Mouse (Mus musculus): ENCODE results near the gene Ogn. TPM values are rescaled to one million over a fixed set of nuclear protein-coding genes. Genes with fewer than 3 reads are reported as not detected.

Ogn gene
- polyA plus RNA-seq (2015; fragmentation: Nextera tagmentation; extraction: Ambion mirVana), result 133 and 193 TPM in 2 replicates

DNA sequence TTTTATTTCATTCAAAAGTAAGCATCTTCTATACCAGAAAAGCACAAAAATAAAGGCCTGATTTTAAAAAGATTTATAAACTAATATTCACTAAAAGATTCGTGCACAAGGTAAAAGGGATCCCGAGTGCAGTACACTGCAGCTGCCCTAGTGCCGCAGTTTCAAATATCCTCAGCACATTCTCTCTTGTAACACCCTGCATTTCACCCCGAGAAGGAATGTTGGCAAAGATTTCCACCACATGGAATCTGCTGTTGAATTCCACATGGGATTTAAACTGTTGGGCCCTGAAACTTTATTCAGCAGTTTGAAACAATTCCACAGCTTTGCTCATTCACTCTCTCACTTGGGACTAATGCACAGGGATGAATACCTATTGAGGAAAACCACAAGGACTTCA, at the start of gene Ogn:
Ogn (plus strand) TSS at position 333 of the 400 bp plus-strand sequence.

DNA sequence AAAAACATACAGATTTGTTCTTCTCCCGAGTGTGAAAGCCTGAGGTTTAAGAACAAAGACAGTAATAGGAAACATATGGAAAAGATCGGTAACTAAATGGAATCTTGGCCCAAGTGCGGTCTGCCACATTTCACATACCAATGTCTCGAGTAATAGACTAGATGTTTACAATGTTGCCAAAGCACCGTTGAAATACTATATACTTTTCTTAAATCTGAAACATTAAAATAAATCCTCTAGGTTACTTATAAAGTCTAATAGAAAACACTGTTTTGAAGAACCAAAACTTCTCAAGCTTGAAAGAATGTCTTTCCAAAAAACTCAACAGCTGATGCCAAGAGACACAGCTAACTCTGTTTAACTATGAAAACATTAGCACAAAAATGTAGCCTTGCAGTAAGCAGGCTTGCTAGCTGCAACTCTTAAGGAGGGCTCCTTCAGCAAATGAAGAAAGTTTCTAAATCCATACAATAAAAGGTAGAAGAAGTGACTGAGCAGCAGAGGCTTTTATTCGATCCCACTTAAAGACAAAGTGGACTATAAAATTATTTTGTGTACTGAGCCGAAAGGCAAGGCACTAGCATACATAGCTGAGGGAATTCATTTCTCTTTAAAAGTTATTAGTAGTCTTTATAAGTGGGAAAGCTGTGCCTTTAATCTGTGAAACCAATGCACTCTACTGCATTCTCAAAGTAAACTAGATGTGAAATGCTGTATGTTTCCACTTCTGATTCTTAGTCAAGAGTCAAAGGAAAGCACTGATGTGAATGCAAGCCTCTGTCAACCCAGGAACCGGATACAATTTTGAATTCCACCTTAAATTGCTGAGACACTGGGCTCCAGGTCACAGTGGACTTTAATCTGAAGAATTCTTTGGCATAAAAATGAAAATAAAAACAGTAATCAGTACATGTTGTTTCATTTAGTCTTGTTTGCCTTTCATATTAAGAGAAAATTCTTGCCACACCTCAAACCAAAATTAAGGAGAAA, 26.0 kb upstream of the Ogn start, which contains the start of gene Omd:
Omd (plus strand) TSS at position 922 of the 990 bp plus-strand sequence.

DNA sequence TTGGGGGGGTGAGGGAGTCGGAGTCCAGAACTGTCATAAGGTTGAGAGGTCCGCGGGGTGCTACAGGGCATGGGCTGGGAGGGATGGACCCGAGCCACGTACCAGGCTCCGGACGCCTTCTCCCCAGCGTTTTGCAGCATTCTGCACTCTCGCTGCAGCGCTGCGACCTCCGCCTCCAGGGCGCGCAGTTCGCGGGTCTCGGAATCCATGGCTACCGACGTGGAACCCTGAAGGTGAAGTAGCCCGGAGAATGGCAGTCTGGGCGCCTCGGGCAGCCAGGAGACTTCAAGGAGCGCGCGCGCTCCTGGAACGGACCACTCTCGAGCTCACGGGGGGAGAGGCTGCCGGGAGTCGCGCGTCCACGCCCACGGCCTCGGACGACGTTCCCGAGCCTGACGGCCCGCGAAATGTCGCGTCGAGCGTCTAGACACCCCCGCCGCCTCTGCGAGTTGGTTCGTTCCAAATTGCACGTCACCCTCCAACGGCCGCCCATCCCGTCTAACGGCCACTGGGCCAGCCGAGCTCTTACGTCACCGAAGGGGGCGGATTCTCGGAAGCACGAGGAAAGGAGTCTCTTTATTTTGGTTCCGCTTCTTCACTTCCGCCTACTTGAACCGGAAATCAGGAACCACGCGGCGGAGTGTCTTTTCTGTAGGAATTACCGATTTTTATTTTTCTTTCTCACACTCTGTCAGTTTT, 44.8 kb downstream of the Ogn start, which contains the start of the genes Cenpp and Nol8:
Cenpp (minus strand) TSS at position 305 of the 699 bp plus-strand sequence.
Nol8 (plus strand) TSS at position 598 of the 699 bp plus-strand sequence.

Other genes starting within 250 kb of the Ogn start
- 9.0 and 9.4 TPM in 2 replicates for gene Ippk, start 186.8 kb upstream of the Ogn start, polyA plus RNA-seq (2015; fragmentation: Nextera tagmentation; extraction: Ambion mirVana)
- 0.34 and 0.68 TPM in 2 replicates for gene Tes3-ps, start 114.7 kb upstream of the Ogn start, polyA plus RNA-seq (2015; fragmentation: Nextera tagmentation; extraction: Ambion mirVana)
- gene Ecm2, start 103.2 kb upstream of the Ogn start, polyA plus RNA-seq (2015; fragmentation: Nextera tagmentation; extraction: Ambion mirVana), result 2.1 and 2.4 TPM in 2 replicates
- gene Aspn, start 63.6 kb upstream of the Ogn start, polyA plus RNA-seq (2015; fragmentation: Nextera tagmentation; extraction: Ambion mirVana), result 67.0 and 93.4 TPM in 2 replicates
- 1.5 and 1.7 TPM in 2 replicates for gene Omd, start 25.6 kb upstream of the Ogn start, polyA plus RNA-seq (2015; fragmentation: Nextera tagmentation; extraction: Ambion mirVana)
- 7.4 and 11.4 TPM in 2 replicates for gene Cenpp, start 44.7 kb downstream of the Ogn start, polyA plus RNA-seq (2015; fragmentation: Nextera tagmentation; extraction: Ambion mirVana)
- 7.0 and 11.2 TPM in 2 replicates for gene Nol8, start 45.0 kb downstream of the Ogn start, polyA plus RNA-seq (2015; fragmentation: Nextera tagmentation; extraction: Ambion mirVana)
- gene Iars, start 74.1 kb downstream of the Ogn start, polyA plus RNA-seq (2015; fragmentation: Nextera tagmentation; extraction: Ambion mirVana), result 32.0 and 38.7 TPM in 2 replicates
- not detected in 2 replicates for gene Gm30302, start 191.0 kb downstream of the Ogn start, polyA plus RNA-seq (2015; fragmentation: Nextera tagmentation; extraction: Ambion mirVana)

All from urinary bladder, postnatal 0 days (tissue).